Mouse (Mus musculus) hindlimb bud, embryonic 11.5 days (tissue): Measurements from ENCODE around the gene Cdc42se1.

ENCODE experiments used
- DNase-seq: peaks from one replicate; pipeline ENCODE4 v3.0.0-alpha.2; 2012; ENCODE audit warnings: low read depth, low spot score; ENCODE audit errors: extremely low spot score

The Cdc42se1 gene

GRCm38 (mm10) chr3:95283589-95283941 is 55.0 kb downstream of the Cdc42se1 start:
- DNase-seq, result no peak

GRCm38 (mm10) chr3:95284062-95284461 is 55.5 kb downstream of the Cdc42se1 start:
- no peak for DNase-seq

GRCm38 (mm10) chr3:95284501-95285281 is 56.2 kb downstream of the Cdc42se1 start:
- DNase-seq, result no peak

GRCm38 (mm10) chr3:95285390-95285789 is 56.9 kb downstream of the Cdc42se1 start:
- no peak for DNase-seq
